Mouse (Mus musculus): ENCODE results near the gene Gm3099. TPM values are rescaled to one million over a fixed set of nuclear protein-coding genes. Genes with fewer than 3 reads are reported as not detected.

The Gm3099 gene
- polyA plus RNA-seq (2014; fragmentation: Illumina TruSeq; extraction: RNeasy Lipid Tissue Mini Kit (QIAGEN cat#74804); ENCODE audit: low read depth, low replicate concordance), result not detected

DNA sequence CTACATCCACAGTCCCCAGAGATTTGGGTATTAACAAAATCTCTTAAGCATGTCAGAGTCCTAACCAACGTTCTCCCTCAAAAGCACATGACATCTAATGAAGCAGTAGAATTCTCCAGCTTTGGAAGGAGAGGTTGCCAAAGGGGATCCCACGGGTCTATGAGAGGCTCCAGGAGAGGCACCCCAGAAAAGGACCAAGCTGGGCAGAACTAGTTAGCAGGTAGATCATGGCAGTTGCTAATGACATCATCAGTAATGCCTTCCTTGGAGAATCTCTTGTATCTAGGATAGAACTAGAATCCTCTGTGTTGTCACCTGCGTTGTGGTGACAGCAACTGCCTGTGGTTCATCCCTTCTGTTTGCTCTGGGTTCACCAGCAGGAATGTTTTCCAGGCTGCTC lies at the start of gene Gm3099:
TSS of gene Gm3099 (plus strand) at position 301 of the 400 bp plus-strand sequence.

DNA sequence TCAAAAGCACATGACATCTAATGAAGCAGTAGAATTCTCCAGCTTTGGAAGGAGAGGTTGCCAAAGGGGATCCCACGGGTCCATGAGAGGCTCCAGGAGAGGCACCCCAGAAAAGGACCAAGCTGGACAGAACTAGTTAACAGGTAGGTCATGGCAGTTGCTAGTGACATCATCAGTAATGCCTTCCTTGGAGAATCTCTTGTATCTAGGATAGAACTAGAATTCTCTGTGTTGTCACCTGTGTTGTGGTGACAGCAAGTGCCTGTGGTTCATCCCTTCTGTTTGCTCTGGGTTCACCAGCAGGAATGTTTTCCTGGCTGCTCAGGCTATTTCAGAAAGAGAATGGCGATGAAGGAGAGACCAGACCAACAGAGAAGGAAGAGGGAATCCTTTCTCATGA lies 34.9 kb upstream of the Gm3099 start, which contains the start of gene Gm3095:
TSS of gene Gm3095 (plus strand) at position 301 of the 400 bp plus-strand sequence.

DNA sequence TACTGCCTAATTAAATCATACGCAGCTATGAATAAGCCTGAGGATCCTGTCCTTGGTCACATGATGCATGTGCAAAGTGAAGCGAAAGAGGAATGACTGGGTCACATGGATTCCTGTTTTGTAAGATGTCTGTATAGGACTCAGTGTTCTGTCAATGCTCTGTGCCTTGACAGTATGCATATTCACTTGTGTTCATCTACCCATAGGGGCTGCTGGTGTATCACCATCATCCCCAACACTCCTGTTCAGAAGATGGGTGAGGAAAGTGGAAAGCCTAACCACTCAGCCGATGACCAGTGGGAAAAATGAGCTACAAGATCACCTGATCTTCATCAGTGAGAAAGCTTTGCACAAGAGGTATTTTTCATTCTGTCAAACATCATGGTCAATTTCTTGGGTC lies 25.4 kb downstream of the Gm3099 start, which contains the start of gene Gm5796:
TSS of gene Gm5796 (plus strand) at position 301 of the 400 bp plus-strand sequence.

Other genes starting within 250 kb of the Gm3099 start
- not detected for gene Gm3002, start 188.3 kb upstream of the Gm3099 start, polyA plus RNA-seq (2014; fragmentation: Illumina TruSeq; extraction: RNeasy Lipid Tissue Mini Kit (QIAGEN cat#74804); ENCODE audit: low read depth, low replicate concordance)
- not detected for gene Gm3033, start 152.1 kb upstream of the Gm3099 start, polyA plus RNA-seq (2014; fragmentation: Illumina TruSeq; extraction: RNeasy Lipid Tissue Mini Kit (QIAGEN cat#74804); ENCODE audit: low read depth, low replicate concordance)
- gene Gm2916, start 114.2 kb upstream of the Gm3099 start, polyA plus RNA-seq (2014; fragmentation: Illumina TruSeq; extraction: RNeasy Lipid Tissue Mini Kit (QIAGEN cat#74804); ENCODE audit: low read depth, low replicate concordance), result not detected
- not detected for gene Gm3029, start 66.6 kb upstream of the Gm3099 start, polyA plus RNA-seq (2014; fragmentation: Illumina TruSeq; extraction: RNeasy Lipid Tissue Mini Kit (QIAGEN cat#74804); ENCODE audit: low read depth, low replicate concordance)
- gene Gm3095, start 34.8 kb upstream of the Gm3099 start, polyA plus RNA-seq (2014; fragmentation: Illumina TruSeq; extraction: RNeasy Lipid Tissue Mini Kit (QIAGEN cat#74804); ENCODE audit: low read depth, low replicate concordance), result not detected
- not detected for gene Gm5796, start 25.5 kb downstream of the Gm3099 start, polyA plus RNA-seq (2014; fragmentation: Illumina TruSeq; extraction: RNeasy Lipid Tissue Mini Kit (QIAGEN cat#74804); ENCODE audit: low read depth, low replicate concordance)
- gene Gm3115, start 85.7 kb downstream of the Gm3099 start, polyA plus RNA-seq (2014; fragmentation: Illumina TruSeq; extraction: RNeasy Lipid Tissue Mini Kit (QIAGEN cat#74804); ENCODE audit: low read depth, low replicate concordance), result not detected
- not detected for gene Gm8108, start 112.1 kb downstream of the Gm3099 start, polyA plus RNA-seq (2014; fragmentation: Illumina TruSeq; extraction: RNeasy Lipid Tissue Mini Kit (QIAGEN cat#74804); ENCODE audit: low read depth, low replicate concordance)
- gene Gm3127, start 166.6 kb downstream of the Gm3099 start, polyA plus RNA-seq (2014; fragmentation: Illumina TruSeq; extraction: RNeasy Lipid Tissue Mini Kit (QIAGEN cat#74804); ENCODE audit: low read depth, low replicate concordance), result not detected
- not detected for gene Gm2974, start 184.2 kb downstream of the Gm3099 start, polyA plus RNA-seq (2014; fragmentation: Illumina TruSeq; extraction: RNeasy Lipid Tissue Mini Kit (QIAGEN cat#74804); ENCODE audit: low read depth, low replicate concordance)